Mouse (Mus musculus) myocyte (in vitro differentiated cells): ENCODE measurements around the gene 3110009E18Rik.

ENCODE experiments used
- MAX ChIP-seq: IDR thresholded peaks from one replicate; pipeline ENCODE4 v1.6.1; 2011; ENCODE audit warnings: low read depth, mild to moderate bottlenecking, control low read depth
- POLR2A ChIP-seq: IDR thresholded peaks from one replicate; pipeline ENCODE4 v1.6.1; 2011; ENCODE audit warnings: low read depth, mild to moderate bottlenecking, control low read depth, moderate library complexity; ENCODE audit not compliant: insufficient read length
- POLR2AphosphoS2 ChIP-seq: IDR thresholded peaks from one replicate; pipeline ENCODE4 v1.6.1; 2011; ENCODE audit warnings: low read depth, control low read depth; ENCODE audit not compliant: insufficient read length
- SRF ChIP-seq: IDR thresholded peaks from one replicate; pipeline ENCODE4 v1.6.1; 2011; ENCODE audit warnings: low read depth; ENCODE audit not compliant: control insufficient read depth, insufficient read length
- USF1 ChIP-seq: IDR thresholded peaks from one replicate; pipeline ENCODE4 v1.6.1; 2011; ENCODE audit warnings: low read depth, mild to moderate bottlenecking, control low read depth, moderate library complexity

GRCm38 (mm10) chr1:120190946-120191345 is 70.0 kb downstream of the 3110009E18Rik start:
- no peak for TF ChIP-seq POLR2AphosphoS2
- TF ChIP-seq POLR2A, result no peak
- no peak for TF ChIP-seq MAX
- no peak for TF ChIP-seq SRF
- TF ChIP-seq USF1, result no peak
